Mouse (Mus musculus) A20 (cell line): ENCODE data around the gene Gstcd.

Experiments used
- DNase-seq: peaks from one replicate; pipeline ENCODE4 v3.0.0-alpha.2; 2011; ENCODE audit warnings: low read depth, low spot score

Gstcd gene

GRCm38 (mm10) chr3:132940181-132940990 lies 151.4 kb downstream of the Gstcd start:
- DNase-seq = no peak

DNA sequence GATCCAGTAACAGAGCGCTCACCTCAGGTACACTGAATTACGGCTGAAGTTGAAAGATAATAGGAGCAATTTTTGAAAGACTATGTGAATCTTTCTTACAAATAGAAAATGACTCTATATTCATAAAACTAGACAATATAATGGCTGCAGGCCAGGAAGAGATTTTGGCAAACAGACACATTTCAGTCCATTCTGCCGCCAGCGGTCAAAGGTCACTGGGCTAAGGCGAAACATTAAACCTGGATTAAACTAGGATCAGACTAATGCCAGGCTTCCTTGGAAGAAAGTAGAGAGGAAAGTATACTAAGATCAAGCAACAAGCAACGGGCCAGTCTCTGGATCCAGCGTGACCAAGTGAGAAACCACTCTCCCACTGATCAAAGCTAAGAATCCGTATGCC lies 152.8 kb downstream of the Gstcd start:
- DNase-seq = no peak

GRCm38 (mm10) chr3:132934649-132935048 lies 157.2 kb downstream of the Gstcd start:
- DNase-seq = no peak
